Mouse (Mus musculus) heart, adult 18-20 months (tissue): ENCODE data around the gene Alg2. TPM values are rescaled to one million over a fixed set of nuclear protein-coding genes. Genes with fewer than 3 reads are reported as not detected.
A peak's percentile ranks its signal among the peaks of the same experiment; 100 is the strongest.

Experiments used
- DNase-seq, 2 experiments: peaks; one replicate each; pipeline ENCODE4 v3.0.0; 2021 to 2022; ENCODE audit warnings: mixed read lengths in 1 of 2
- long read RNA-seq, 2 experiments: library from polyadenylated mRNA; stranded (forward); transcript quantifications; one replicate each; pipeline ENCODE4 v2.0.0; 2021
- total RNA-seq, 2 experiments: library from RNA; stranded (reverse); gene quantifications; 2 replicates each; pipeline ENCODE4 v1.2.3; 2021

Gene Alg2
- total RNA-seq, result 1 to 10 TPM; 5.0 to 5.3 TPM
- long read RNA-seq, experiment 1, partial matches to known transcripts, result 0 of 1 reads
- long read RNA-seq, experiment 1, other reads (novel, unspliced or antisense), result 0 of 1 reads
- long read RNA-seq, experiment 2, partial matches to known transcripts, result 0 of 3 reads
- long read RNA-seq, experiment 2, other reads (novel, unspliced or antisense), result 0 of 3 reads

GRCm38 (mm10) chr4:47473968-47474729, at the start of gene Alg2, which contains the start of gene Sec61b:
Gene Alg2, minus strand, starts transcription at chr4:47474333.
Gene Sec61b, plus strand, starts transcription at chr4:47474658.
- DNase-seq, result peak; percentile 96 to 98

GRCm38 (mm10) chr4:47521884-47522605, 47.9 kb upstream of the Alg2 start:
- DNase-seq, result peak in 1 of 2 experiments; percentile 44

GRCm38 (mm10) chr4:47520076-47520475, 45.9 kb upstream of the Alg2 start:
- no peak for DNase-seq

GRCm38 (mm10) chr4:47518551-47519181, 44.5 kb upstream of the Alg2 start:
- DNase-seq, result no peak

DNA sequence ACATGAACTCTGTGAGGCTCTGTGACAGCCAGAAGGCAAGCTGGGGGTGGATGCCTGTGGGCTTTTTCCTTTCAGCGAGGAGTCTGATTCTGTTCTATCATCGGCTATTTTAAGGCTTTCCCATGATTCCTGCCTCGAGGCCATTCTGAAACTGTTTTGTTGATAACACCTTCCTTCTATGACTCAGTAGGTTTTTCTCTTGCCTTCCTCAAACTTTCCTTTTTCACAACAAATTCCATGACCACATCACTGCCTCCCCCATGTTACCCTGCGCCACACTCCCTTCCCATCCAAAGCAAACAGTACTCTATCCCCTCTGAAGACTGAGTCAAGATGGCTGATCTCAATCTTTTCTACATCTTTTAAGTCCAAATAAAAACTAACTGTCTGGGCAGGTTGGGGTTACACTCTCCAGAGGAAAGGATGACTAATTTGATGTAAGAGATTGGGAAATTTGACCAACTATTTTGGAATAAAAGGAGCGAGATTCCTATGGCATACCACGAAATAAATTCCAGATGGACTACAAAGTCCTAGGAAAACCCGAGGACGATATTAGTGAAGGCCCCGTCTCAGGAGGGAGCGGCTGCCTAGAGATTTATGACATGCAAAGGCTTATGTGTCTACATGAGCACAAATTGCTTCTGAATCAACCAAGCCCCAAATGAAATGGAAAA, 30.8 kb upstream of the Alg2 start:
- DNase-seq, result no peak

GRCm38 (mm10) chr4:47503045-47503444, 28.9 kb upstream of the Alg2 start:
- DNase-seq, result no peak

GRCm38 (mm10) chr4:47502546-47502971, 28.4 kb upstream of the Alg2 start:
- peak; percentile 28 to 67 for DNase-seq

DNA sequence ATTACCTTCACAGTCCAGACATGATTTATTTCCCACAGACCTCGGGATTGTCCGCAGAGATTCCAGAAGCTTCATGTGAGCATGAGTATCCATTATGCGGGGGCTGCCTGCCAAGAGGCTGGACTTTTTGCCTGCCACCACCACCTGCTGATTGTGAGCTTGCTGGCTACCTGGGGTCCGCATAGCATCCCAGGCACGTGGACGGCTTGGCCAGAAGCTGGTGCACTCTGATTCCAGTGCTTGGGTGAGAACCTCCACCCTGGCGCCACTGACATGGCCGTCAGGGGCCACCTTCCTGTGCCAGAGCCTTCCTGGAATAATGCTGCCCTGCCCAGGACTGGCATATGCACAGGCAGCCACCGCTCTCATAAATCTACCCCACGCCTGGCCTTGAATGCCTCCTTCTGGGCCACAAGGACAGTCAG, 25.0 kb upstream of the Alg2 start:
- no peak for DNase-seq

DNA sequence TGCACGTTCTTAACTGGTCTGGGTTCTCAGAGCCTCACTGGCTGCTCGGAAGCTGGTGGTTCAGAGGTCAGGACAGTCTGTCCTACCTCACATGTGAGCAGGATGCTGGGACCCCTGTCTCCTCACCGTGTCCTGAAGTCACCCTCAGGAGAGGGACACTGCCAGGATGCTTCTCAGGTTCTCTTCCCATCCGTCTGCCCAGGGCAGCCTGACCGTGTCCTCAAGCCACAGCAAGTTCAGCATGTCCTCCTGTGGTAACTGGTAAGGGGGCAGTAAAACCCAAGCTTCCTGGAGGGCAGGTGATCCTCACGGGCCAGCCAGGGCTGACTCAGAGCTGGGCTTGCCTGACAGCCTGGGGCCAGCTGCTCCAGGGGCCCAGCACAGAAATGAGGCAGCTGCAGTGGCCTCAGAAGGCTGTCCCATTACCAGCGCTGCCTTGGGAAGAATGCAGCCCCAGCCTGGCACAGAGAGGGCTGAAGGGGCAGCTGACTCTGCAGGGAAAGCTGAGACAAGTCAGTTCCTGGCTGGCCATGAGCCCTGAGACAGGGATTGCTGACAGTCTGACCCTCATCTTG, 23.8 kb upstream of the Alg2 start:
- DNase-seq, result no peak

DNA sequence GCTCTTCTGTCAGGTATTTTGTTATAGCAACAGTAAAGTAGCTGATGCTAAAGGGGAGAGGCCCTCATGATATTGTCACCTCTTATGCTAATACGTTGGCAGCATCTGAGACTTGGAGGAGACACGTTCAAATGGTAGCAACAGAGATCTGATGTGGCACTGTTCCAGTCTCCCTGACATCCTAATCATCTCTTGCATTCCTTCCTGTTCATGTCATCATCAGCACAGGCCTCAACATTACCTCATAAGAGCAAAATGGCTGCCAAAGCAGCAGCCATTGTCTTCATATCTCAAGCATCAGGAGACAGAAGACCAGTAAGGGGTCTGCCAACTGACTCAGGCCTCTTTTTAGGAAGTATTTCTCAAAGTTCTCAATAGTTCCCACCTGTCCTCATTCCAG, 20.6 kb upstream of the Alg2 start:
- DNase-seq, result no peak

DNA sequence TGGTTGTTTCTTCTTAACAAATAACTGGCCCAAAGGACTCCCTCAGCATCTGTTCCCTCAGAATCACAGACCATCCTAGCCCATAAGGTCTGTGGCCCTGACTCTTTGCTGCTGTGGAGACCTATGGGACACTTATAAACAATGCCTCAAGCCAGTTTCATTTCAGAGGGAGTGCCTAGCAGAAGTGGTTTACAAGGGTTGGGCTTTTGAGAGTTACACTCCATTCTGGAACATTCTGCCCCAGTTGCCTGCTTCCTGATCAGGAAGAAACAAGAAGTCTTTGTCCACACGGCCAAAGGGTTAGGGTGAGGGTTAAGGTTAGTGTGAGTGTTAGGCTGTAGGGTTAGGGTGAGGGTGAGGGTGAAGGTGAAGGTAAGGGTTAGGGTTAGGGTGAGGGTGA, 20.0 kb upstream of the Alg2 start:
- no peak for DNase-seq

GRCm38 (mm10) chr4:47493456-47493855, 19.3 kb upstream of the Alg2 start:
- no peak for DNase-seq

DNA sequence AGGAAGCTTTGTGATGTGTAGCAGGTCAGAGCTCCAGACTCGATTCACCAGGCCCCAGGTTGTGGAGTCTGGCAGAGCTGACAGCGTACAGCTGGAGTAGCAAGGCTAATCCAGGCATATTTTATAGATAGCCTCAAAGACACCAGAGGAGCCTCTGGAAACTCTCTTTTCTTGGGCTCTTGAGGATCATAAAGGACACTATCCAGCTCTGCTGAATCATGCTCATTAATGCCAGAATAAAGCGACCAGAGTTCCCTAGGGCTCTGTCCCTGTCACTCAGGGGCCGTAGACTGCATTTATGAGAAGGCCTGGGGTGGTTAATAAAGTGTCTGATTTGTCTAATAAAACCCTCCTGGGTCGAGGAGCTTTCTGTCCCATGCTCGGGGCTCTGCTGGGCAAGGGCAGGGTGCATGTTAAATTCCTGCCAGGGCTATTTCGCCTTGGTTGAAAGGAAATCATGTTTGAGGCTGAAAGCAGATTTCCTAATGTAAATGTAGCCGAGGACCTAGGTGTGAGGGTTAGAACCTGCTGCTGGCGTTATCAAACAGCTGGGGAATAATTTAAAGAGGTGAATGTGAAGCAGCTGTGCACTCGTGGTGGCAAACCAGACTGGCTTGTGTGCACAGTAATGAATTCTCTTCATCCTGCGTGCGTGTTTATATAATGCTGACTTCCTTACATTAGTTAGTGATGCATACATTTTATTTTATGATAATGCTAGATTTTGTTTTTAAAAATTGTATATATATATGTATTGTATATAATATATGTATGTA, 18.4 kb upstream of the Alg2 start:
- DNase-seq, result no peak

DNA sequence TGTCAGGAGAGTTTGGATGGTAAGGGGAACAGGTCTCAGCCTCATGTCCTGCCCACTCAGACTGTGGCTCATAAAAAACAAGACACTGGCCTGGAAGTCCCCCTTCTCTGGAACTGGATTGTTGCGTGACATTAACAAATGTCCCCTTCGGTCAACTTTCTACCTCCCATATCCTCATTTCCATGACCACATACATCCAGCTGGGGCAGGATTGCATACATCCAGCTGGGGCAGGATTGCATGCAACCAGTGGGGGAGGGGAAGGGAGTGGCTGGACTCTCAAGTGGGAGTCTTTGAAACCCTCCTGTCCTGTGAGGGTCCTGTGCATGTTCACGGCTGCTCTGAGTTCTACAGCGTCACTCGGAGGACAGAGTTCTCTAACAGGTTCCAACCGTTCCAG, 17.1 kb upstream of the Alg2 start:
- no peak for DNase-seq

DNA sequence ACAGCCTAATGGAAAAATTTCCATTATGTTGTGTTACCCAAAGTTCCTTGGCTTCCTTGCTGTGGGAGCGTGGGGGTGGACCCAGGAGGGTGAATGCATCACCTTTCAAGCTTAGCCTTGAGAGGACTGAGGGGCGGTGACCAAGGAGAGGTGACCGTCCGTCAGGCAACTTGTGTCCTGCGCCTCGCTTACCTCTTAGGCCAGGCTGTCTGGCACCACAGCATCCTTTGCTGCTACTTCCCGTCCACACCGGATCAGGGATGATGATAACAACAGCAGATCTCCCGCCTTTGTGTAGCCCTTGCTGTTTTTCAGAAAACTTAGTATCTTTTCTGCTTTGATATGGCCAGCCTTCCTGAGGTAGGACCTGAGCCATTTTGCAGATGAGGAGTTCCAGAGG, 6.4 kb upstream of the Alg2 start:
- no peak for DNase-seq

DNA sequence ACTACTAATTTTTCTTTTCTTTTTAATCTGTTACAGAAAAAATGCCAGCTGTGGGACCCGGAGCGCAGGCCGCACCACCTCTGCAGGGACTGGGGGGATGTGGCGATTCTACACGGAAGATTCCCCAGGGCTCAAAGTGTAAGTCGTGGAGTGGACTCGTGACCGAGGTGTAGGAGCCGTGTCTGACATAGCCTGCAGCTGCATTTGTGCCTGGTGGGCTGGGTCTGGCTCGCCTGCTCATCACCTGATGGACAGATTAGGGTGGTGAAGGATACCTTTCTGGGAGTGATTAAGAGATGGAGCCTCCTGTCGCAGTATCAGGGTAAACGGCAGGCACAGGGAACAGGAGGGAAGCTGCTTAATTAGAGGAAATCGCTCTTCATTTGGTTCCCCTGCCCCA, 6.0 kb upstream of the Alg2 start:
- DNase-seq, result no peak

GRCm38 (mm10) chr4:47477539-47477938, 3.4 kb upstream of the Alg2 start:
- no peak for DNase-seq

DNA sequence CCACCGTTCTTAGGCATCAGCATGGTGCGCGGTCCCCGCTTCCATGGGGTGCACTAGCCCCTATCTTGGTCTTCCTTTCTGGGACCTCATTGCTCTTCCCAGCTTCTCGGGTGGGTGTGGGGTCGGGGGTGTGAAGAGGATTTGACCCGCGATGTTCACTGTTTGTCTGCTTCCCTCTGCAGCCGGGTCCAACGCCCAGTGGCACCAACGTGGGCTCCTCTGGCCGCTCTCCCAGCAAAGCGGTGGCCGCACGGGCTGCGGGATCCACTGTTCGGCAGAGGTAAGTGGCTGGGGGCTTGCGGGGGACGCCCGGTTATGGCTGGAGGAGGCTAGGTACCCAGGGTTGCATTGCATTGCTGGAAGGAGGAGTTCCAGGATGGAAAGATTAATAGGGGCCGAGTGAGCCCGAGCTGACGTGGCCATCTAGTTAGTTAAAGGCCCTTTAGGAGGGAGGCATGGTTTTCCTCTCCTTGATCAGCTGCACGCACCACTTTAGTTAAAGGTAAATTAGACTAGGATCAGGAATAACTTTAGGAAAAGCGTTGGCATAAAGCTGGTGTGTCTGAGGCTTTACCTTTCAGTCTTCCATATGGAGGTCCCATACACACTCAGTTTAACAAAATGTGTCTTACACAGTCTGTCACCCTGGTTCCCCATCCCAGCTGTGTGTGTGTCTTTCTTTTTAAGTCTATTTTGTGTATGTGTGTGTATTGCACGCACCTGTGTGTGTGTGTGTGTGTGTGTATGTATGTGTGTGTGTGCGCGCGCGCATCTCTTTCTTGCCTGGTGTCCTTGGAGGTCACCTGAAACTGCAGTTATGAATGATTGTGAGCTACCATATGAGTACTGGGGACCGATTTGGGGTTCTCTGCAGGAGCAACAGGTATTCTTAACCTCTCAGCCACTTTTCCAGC, 854 bp upstream of the Alg2 start:
- no peak for DNase-seq

DNA sequence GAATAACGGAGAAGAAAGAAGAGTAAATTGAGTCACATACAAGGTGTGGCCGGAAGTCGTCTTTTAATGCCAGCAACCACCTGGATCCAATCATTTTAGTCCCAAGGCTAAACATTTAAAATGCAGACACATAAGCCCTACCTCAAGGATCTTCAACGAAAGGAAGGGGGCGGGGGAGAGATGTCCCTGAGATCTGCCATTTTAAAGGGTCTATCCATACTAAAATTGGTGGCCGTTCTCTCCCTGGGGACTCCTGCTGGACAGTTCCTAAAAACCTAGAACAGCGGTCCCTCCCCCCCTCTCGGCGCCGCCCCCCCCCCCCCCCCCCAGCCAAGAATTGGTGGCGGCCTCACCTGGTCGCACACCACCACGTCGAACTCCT, 556 bp downstream of the Alg2 start:
- peak in 1 of 2 experiments; percentile 12 for DNase-seq

DNA sequence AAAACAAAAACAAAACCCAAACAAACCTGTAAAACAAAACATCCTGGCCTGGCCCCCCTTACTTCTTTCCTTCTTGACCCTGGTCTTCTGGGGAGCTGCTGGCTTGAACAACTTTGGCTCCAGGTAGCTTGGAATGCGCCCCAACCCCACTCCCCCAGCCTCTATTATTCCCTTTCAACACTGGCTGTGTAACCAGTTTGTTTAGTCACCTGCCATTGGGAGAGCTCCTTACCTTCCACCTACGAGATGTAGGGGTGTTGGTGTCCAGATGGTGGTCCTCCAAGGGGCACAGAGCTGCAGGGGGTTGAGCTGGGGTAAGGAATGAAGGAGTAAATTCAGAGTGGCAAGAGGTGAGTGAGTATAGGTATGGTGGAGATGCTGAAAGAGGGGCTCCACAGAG, 6.9 kb downstream of the Alg2 start:
- no peak for DNase-seq
